Mouse (Mus musculus): ENCODE results near the gene Tcf15.

DNA sequence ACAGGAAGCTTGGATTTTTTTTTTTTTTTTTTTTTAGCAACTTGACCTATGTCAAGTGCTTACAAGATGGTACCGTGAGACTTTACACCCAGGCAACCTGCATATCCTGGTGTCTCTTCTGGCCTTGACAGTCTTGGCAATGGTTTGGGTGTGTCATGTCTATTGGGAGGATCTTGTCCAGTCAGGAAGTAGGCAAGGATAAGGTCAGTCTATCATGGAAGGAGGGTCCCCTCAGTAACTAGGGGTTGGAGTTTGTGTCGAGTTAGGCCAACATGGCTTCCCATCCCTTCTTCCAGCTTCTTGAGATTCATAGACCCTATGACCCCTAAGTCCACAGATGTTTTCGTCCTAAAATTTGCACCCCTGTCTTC lies 37.2 kb upstream of the Tcf15 start:
- no peak for TF ChIP-seq POLR2A (IDR thresholded peaks at IDR 0.05; ENCODE audit: insufficient read length, low read depth)
- TF ChIP-seq MAX (IDR thresholded peaks at IDR 0.05; ENCODE audit: low read depth), result no peak
- no peak for TF ChIP-seq TCF12 (IDR thresholded peaks at IDR 0.05; ENCODE audit: insufficient read depth, poor library complexity, severe bottlenecking)
- no peak for TF ChIP-seq CEBPB (IDR thresholded peaks at IDR 0.05; ENCODE audit: insufficient read depth, poor library complexity, severe bottlenecking)
- no peak for TF ChIP-seq TCF3 (IDR thresholded peaks at IDR 0.05; ENCODE audit: insufficient read length, low read depth)
- TF ChIP-seq E2F4 (IDR thresholded peaks at IDR 0.05; ENCODE audit: insufficient read depth), result no peak
- no peak for TF ChIP-seq POLR2AphosphoS2 (IDR thresholded peaks at IDR 0.05; ENCODE audit: insufficient read length, low read depth)
- no peak for TF ChIP-seq USF1 (IDR thresholded peaks at IDR 0.05; ENCODE audit: low read depth)
